Mouse (Mus musculus): ENCODE measurements at regions not wholly inside any gene's neighbourhood (a gene's known extent, or its start where the extent isn't known, plus 50 kb on each side); places are given as distances from the start of the nearest gene placed in this dataset.

GRCm38 (mm10) chr15:85670789-85671700 is 63.7 kb upstream of the Ppara start:
- Histone ChIP-seq H3K9ac (replicated peaks) (peak overlapping the region; percentile 84), H3K36me3 (no peaks in the 10 kb centered on the region), H3K9me3 (no peaks in the 10 kb centered on the region), H3K4me1 (peaks cover 13% of the 10 kb centered on the region), H3K27ac (replicated peaks) (peak overlapping the region; percentile 89), H3K27me3 (peaks cover 91% of the 10 kb centered on the region), H3K4me2 (replicated peaks) (peak overlapping the region; percentile 81), H3K4me3 (peak overlapping the region; percentile 69)
- WGBS = under 1% methylated on average over 114 of the region's 141 CpGs
- ATAC-seq (ENCODE audit: low FRiP score, low read depth) = peak; percentile 75

GRCm38 (mm10) chr15:85671701-85672191 is 63.0 kb upstream of the Ppara start:
- peak overlapping the region; percentile 81 for H3K4me2 ChIP-seq (replicated peaks)
- H3K9me3 ChIP-seq = no peaks in the 10 kb centered on the region
- WGBS = 2% methylated on average over 50 of the region's 50 CpGs
- peak overlapping the region; percentile 69 for H3K4me3 ChIP-seq
- H3K36me3 ChIP-seq = no peaks in the 10 kb centered on the region
- peak overlapping the region; percentile 89 for H3K27ac ChIP-seq (replicated peaks)
- peaks cover 93% of the 10 kb centered on the region for H3K27me3 ChIP-seq
- H3K4me1 ChIP-seq = peaks cover 13% of the 10 kb centered on the region
- no peak; the same call in 1 of the 2 replicates for ATAC-seq (ENCODE audit: low FRiP score, low read depth)
- H3K9ac ChIP-seq (replicated peaks) = peak overlapping the region; percentile 84

GRCm38 (mm10) chr15:85672376-85672775 is 62.4 kb upstream of the Ppara start:
- H3K9ac ChIP-seq (replicated peaks) = peak overlapping the region; percentile 84
- 79% methylated on average over 3 of the region's 3 CpGs for WGBS
- H3K36me3 ChIP-seq = no peaks in the 10 kb centered on the region
- no peaks in the 10 kb centered on the region for H3K9me3 ChIP-seq
- no peak for ATAC-seq (ENCODE audit: low FRiP score, low read depth)
- H3K4me1 ChIP-seq = peaks cover 13% of the 10 kb centered on the region
- peaks cover 97% of the 10 kb centered on the region for H3K27me3 ChIP-seq
- no peak overlapping the region for H3K27ac ChIP-seq (replicated peaks)
- peak overlapping the region; percentile 81 for H3K4me2 ChIP-seq (replicated peaks)
- peak overlapping the region; percentile 69 for H3K4me3 ChIP-seq

GRCm38 (mm10) chr15:85672931-85673330 is 61.9 kb upstream of the Ppara start:
- WGBS = 67% methylated on average over 3 of the region's 3 CpGs
- H3K4me1 ChIP-seq = peaks cover 13% of the 10 kb centered on the region
- H3K27ac ChIP-seq (replicated peaks) = no peak overlapping the region
- no peaks in the 10 kb centered on the region for H3K36me3 ChIP-seq
- H3K27me3 ChIP-seq = peaks cover 97% of the 10 kb centered on the region
- H3K4me2 ChIP-seq (replicated peaks) = peak overlapping the region; percentile 81
- H3K4me3 ChIP-seq = peak overlapping the region; percentile 69
- peak overlapping the region; percentile 84; the same call in 1 of the 2 replicates for H3K9ac ChIP-seq (replicated peaks)
- no peaks in the 10 kb centered on the region for H3K9me3 ChIP-seq
- ATAC-seq (ENCODE audit: low FRiP score, low read depth) = no peak

- H3K27ac ChIP-seq (replicated peaks) = no peak overlapping the region
Measured at GRCm38 (mm10) chr15:85673506-85673905, 61.3 kb upstream of the Ppara start.

GRCm38 (mm10) chr15:85674191-85674984 is 60.4 kb upstream of the Ppara start:
- Histone ChIP-seq H3K9me3 (no peaks in the 10 kb centered on the region), H3K36me3 (no peaks in the 10 kb centered on the region), H3K9ac (replicated peaks) (no peak overlapping the region), H3K27me3 (peaks cover 99% of the 10 kb centered on the region), H3K4me1 (peaks cover 15% of the 10 kb centered on the region), H3K27ac (replicated peaks) (no peak overlapping the region), H3K4me3 (peak overlapping the region; percentile 25), H3K4me2 (replicated peaks) (peak overlapping the region; percentile 81)
- ATAC-seq (ENCODE audit: low FRiP score, low read depth) = no peak
- 83% methylated on average over 9 of the region's 9 CpGs for WGBS

More at GRCm38 (mm10) chr15:85673506-85673905, 61.3 kb upstream of the Ppara start:
- 76% methylated on average over 9 of the region's 9 CpGs for WGBS
- Histone ChIP-seq H3K4me1 (peaks cover 13% of the 10 kb centered on the region), H3K27me3 (peaks cover 99% of the 10 kb centered on the region), H3K4me2 (replicated peaks) (peak overlapping the region; percentile 81), H3K4me3 (peak overlapping the region; percentile 25), H3K36me3 (no peaks in the 10 kb centered on the region), H3K9me3 (no peaks in the 10 kb centered on the region), H3K9ac (replicated peaks) (no peak overlapping the region)
- no peak for ATAC-seq (ENCODE audit: low FRiP score, low read depth)

GRCm38 (mm10) chr15:85675126-85675525 is 59.7 kb upstream of the Ppara start:
- Histone ChIP-seq H3K36me3 (no peaks in the 10 kb centered on the region), H3K4me3 (no peak overlapping the region), H3K27ac (replicated peaks) (no peak overlapping the region), H3K4me2 (replicated peaks) (no peak overlapping the region), H3K9me3 (no peaks in the 10 kb centered on the region), H3K4me1 (peaks cover 12% of the 10 kb centered on the region), H3K27me3 (peaks cover 99% of the 10 kb centered on the region), H3K9ac (replicated peaks) (no peak overlapping the region)
- WGBS = 89% methylated on average over 7 of the region's 7 CpGs
- no peak for ATAC-seq (ENCODE audit: low FRiP score, low read depth)

GRCm38 (mm10) chr15:85675736-85676135 is 59.0 kb upstream of the Ppara start:
- Histone ChIP-seq H3K4me2 (replicated peaks) (no peak overlapping the region), H3K36me3 (no peaks in the 10 kb centered on the region), H3K27me3 (peaks cover 98% of the 10 kb centered on the region), H3K4me3 (no peak overlapping the region), H3K27ac (replicated peaks) (no peak overlapping the region), H3K4me1 (peaks cover 13% of the 10 kb centered on the region), H3K9me3 (no peaks in the 10 kb centered on the region), H3K9ac (replicated peaks) (no peak overlapping the region)
- no peak for ATAC-seq (ENCODE audit: low FRiP score, low read depth)
- WGBS = 83% methylated on average over 5 of the region's 5 CpGs

- no peak overlapping the region for H3K9ac ChIP-seq (replicated peaks)
Measured at GRCm38 (mm10) chr15:85676156-85676555, 58.6 kb upstream of the Ppara start.

GRCm38 (mm10) chr15:85676871-85677270 is 57.9 kb upstream of the Ppara start:
- ATAC-seq (ENCODE audit: low FRiP score, low read depth) = no peak
- WGBS = 84% methylated on average over 10 of the region's 10 CpGs
- Histone ChIP-seq H3K4me2 (replicated peaks) (no peak overlapping the region), H3K9ac (replicated peaks) (no peak overlapping the region), H3K27me3 (peaks cover 91% of the 10 kb centered on the region), H3K4me3 (no peak overlapping the region), H3K27ac (replicated peaks) (no peak overlapping the region), H3K36me3 (no peaks in the 10 kb centered on the region), H3K4me1 (peaks cover 13% of the 10 kb centered on the region; the same call in 1 of the 2 replicates), H3K9me3 (no peaks in the 10 kb centered on the region)

More at GRCm38 (mm10) chr15:85676156-85676555, 58.6 kb upstream of the Ppara start:
- peaks cover 98% of the 10 kb centered on the region for H3K27me3 ChIP-seq
- ATAC-seq (ENCODE audit: low FRiP score, low read depth) = no peak
- no peaks in the 10 kb centered on the region for H3K9me3 ChIP-seq
- H3K4me2 ChIP-seq (replicated peaks) = no peak overlapping the region
- H3K36me3 ChIP-seq = no peaks in the 10 kb centered on the region
- H3K4me1 ChIP-seq = peaks cover 17% of the 10 kb centered on the region
- H3K27ac ChIP-seq (replicated peaks) = no peak overlapping the region
- 85% methylated on average over 3 of the region's 3 CpGs for WGBS
- no peak overlapping the region for H3K4me3 ChIP-seq

GRCm38 (mm10) chr15:85677381-85677780 is 57.4 kb upstream of the Ppara start:
- WGBS = 85% methylated on average over 6 of the region's 6 CpGs
- H3K9me3 ChIP-seq = no peaks in the 10 kb centered on the region
- no peak overlapping the region for H3K4me3 ChIP-seq
- no peak overlapping the region for H3K4me2 ChIP-seq (replicated peaks)
- H3K27me3 ChIP-seq = peaks cover 86% of the 10 kb centered on the region
- no peak for ATAC-seq (ENCODE audit: low FRiP score, low read depth)
- no peak overlapping the region for H3K9ac ChIP-seq (replicated peaks)
- H3K36me3 ChIP-seq = no peaks in the 10 kb centered on the region
- peaks cover 13% of the 10 kb centered on the region; the same call in 1 of the 2 replicates for H3K4me1 ChIP-seq
- H3K27ac ChIP-seq (replicated peaks) = no peak overlapping the region
